Mouse (Mus musculus) spleen, adult 2 months (tissue): ENCODE results near the gene Rab24.

Source experiments
- CTCF ChIP-seq: fragments of 200-500 bp; IDR thresholded peaks from 2 replicates; pipeline ENCODE4 v1.5.1; 2011; ENCODE audit warnings: mild to moderate bottlenecking, inconsistent platforms; ENCODE audit not compliant: insufficient read depth, insufficient read length, insufficient replicate concordance; ENCODE audit errors: extremely low read depth
- POLR2A ChIP-seq: fragments of 200-500 bp; IDR thresholded peaks from 2 replicates; pipeline ENCODE4 v1.6.1; 2011; ENCODE audit warnings: low read depth, low read length, inconsistent platforms

DNA sequence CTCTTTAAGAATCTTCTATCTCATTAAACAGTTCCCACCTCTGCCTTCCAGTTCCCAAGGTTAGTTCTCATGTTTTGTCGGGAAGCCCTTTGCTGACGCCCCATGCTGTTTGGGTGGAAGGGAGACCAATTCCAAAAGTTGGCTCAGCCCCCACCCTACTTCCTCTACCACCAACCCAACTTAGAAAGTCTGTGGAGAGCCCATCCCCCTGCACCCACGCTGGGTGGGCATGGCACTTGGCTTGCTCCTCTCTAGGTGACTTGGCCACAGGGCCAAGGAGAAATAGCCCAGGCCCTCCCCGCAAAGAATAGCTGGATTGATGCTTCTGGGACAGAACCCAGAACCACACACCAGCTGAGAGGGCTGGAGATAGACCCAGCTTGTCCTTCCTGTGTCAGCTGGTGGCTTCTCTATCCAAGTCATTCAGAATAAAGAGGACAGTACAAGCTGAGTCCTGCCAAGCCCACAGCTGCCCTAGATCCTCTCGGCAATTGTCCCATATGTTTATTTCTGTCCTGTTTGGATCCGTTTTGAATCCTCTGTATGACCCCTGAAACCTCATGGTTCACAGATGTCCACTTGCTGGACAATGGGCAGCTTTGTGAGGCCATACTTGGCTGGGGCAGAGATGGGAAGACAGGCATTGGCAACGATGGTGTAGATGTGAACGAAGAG is 49.4 kb upstream of the Rab24 start:
- TF ChIP-seq POLR2A = no peak
- TF ChIP-seq CTCF = no peak
